Mouse (Mus musculus): ENCODE results near the gene Pamr1. TPM values are rescaled to one million over a fixed set of nuclear protein-coding genes. Genes with fewer than 3 reads are reported as not detected.

Pamr1 gene
- 1.9 and 2.3 TPM in 2 replicates for polyA plus RNA-seq (2012; rRNA removed)

DNA sequence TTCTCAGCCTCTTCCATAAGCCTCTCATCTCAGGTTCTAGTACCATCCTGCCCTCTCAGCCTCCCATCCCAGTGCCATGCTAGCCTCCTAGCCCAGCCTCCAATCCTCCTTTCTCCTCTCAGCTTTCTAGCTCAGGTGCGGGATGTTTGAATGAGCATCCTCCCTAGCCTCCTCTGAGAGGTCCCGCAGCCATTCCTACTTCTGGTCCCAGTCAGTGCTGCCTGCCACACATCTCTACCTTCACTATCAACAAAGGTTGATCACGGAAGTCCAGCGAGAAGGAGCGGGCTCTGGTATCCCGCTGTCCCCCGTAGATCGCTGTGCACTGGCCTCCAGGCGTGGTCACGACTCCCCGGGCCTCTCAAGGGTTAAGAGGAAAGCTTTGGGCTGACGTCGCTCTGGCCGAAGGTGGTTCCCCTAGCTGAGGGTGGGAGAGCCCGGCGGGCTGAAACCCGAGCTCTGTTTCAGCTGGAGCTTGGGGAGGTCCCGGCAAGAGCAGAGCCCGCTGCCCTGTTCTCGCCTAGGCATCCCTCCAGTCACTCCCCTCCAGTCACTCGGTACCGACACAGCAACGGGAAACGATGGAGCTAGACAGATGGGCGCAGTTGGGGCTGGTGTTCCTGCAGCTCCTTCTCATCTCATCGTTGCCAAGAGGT is at the start of gene Pamr1:
Pamr1 (plus strand) TSS at position 402 of the 656 bp plus-strand sequence.
- Histone ChIP-seq H3K36me3 (ENCODE audit: control insufficient read depth, insufficient read depth, low read length) (no peaks in the 10 kb centered on the region), H3K27ac (ENCODE audit: control insufficient read depth, insufficient read depth, low read length) (no peak within 1 kb of the TSS), H3K4me3 (ENCODE audit: control insufficient read depth, insufficient read depth, low read length) (no peak within 1 kb of the TSS), H3K27me3 (ENCODE audit: control insufficient read depth, insufficient read depth, low read length) (no peaks in the 10 kb centered on the region; the same call in 1 of the 2 replicates), H3K4me1 (replicated peaks; ENCODE audit: control insufficient read depth, insufficient read depth, low read length) (no peaks in the 10 kb centered on the region)
- 5% methylated on average over 26 of the region's 26 CpGs for WGBS
- no peak for TF ChIP-seq POLR2A (IDR thresholded peaks at IDR 0.05; ENCODE audit: control insufficient read depth, extremely low read depth, insufficient read depth, low read length, poor library complexity)
- TF ChIP-seq CTCF (IDR thresholded peaks at IDR 0.05; ENCODE audit: borderline replicate concordance, control insufficient read depth, extremely low read depth, insufficient read depth, low read length, poor library complexity) = no peak
- no peak for DNase-seq

DNA sequence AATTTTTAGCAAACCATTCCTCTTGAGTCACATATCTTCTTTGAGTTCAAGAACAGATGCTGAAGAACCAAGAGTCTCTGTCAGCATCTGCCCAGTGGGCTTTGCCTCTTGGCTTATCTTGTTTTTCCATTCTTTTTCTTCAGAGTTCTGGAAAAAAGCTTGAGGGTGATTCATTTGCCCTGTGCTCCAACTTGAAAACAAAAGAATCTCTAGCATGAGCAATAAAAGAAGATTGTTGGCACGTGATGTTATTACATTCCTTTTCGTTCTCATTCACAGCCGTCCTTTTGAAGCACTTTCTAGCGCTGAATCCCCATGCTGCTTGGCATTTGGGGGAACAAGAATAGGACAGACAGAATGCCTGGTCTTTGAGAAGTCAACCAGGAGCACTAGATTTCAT is 42.2 kb upstream of the Pamr1 start:
- Histone ChIP-seq H3K4me3 (ENCODE audit: control insufficient read depth, insufficient read depth, low read length) (no peak overlapping the region), H3K27ac (ENCODE audit: control insufficient read depth, insufficient read depth, low read length) (no peak overlapping the region), H3K27me3 (ENCODE audit: control insufficient read depth, insufficient read depth, low read length) (no peaks in the 10 kb centered on the region), H3K36me3 (ENCODE audit: control insufficient read depth, insufficient read depth, low read length) (no peaks in the 10 kb centered on the region), H3K4me1 (replicated peaks; ENCODE audit: control insufficient read depth, insufficient read depth, low read length) (no peaks in the 10 kb centered on the region)
- DNase-seq = no peak
- no peak for TF ChIP-seq POLR2A (IDR thresholded peaks at IDR 0.05; ENCODE audit: control insufficient read depth, extremely low read depth, insufficient read depth, low read length, poor library complexity)
- no peak for TF ChIP-seq CTCF (IDR thresholded peaks at IDR 0.05; ENCODE audit: borderline replicate concordance, control insufficient read depth, extremely low read depth, insufficient read depth, low read length, poor library complexity)
- WGBS = 66% methylated on average over 4 of the region's 4 CpGs

DNA sequence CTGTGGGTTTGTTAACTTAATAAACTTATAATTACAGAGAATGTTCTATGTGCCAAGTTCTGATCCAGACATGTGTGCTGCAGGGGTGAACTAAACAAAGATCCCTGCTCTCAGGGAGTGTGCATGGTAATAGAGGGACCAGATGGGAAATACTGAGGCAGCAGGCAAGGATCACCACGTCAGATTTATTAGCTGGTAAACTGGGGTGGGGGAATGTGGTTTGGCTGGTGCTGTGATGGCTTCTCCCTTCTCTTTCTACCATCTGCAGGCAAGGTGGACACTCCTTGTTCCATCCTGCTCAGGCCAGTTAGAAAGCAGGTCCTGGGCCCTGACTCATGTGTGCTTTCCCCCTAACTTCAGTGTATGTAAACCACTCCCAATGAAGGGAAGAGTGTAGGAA is 41.7 kb upstream of the Pamr1 start:
- no peak for DNase-seq
- Histone ChIP-seq H3K4me1 (replicated peaks; ENCODE audit: control insufficient read depth, insufficient read depth, low read length) (no peaks in the 10 kb centered on the region), H3K27me3 (ENCODE audit: control insufficient read depth, insufficient read depth, low read length) (no peaks in the 10 kb centered on the region), H3K36me3 (ENCODE audit: control insufficient read depth, insufficient read depth, low read length) (no peaks in the 10 kb centered on the region), H3K27ac (ENCODE audit: control insufficient read depth, insufficient read depth, low read length) (no peak overlapping the region), H3K4me3 (ENCODE audit: control insufficient read depth, insufficient read depth, low read length) (no peak overlapping the region)
- WGBS = 61% methylated on average over 1 of the region's 1 CpGs
- TF ChIP-seq CTCF (IDR thresholded peaks at IDR 0.05; ENCODE audit: borderline replicate concordance, control insufficient read depth, extremely low read depth, insufficient read depth, low read length, poor library complexity) (no peak), POLR2A (IDR thresholded peaks at IDR 0.05; ENCODE audit: control insufficient read depth, extremely low read depth, insufficient read depth, low read length, poor library complexity) (no peak)

DNA sequence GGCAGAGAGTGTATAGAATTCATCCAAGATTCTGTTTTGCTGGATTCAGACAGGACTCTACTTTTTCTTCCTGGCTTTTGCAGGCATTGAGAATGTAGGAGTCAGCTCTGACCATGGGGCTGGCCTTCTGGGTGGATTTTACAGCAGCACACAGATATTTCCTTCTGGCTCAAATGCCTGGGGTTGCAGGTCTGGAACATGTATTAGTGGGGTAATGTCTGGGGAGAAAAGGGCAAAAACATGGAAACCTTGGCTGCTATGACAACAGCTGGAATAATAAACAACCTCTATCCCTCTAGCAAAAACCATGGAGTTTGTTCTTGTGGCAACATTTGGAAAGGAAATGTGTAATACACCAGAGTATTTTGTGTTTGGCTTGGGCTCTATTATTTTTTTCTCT is 29.9 kb upstream of the Pamr1 start:
- DNase-seq = no peak
- no peaks in the 10 kb centered on the region for H3K27me3 ChIP-seq (ENCODE audit: control insufficient read depth, insufficient read depth, low read length)
- no peaks in the 10 kb centered on the region for H3K4me1 ChIP-seq (replicated peaks; ENCODE audit: control insufficient read depth, insufficient read depth, low read length)
- no peak overlapping the region for H3K4me3 ChIP-seq (ENCODE audit: control insufficient read depth, insufficient read depth, low read length)
- no peaks in the 10 kb centered on the region for H3K36me3 ChIP-seq (ENCODE audit: control insufficient read depth, insufficient read depth, low read length)
- no peak for TF ChIP-seq CTCF (IDR thresholded peaks at IDR 0.05; ENCODE audit: borderline replicate concordance, control insufficient read depth, extremely low read depth, insufficient read depth, low read length, poor library complexity)
- no peak for TF ChIP-seq POLR2A (IDR thresholded peaks at IDR 0.05; ENCODE audit: control insufficient read depth, extremely low read depth, insufficient read depth, low read length, poor library complexity)
- no peak overlapping the region for H3K27ac ChIP-seq (ENCODE audit: control insufficient read depth, insufficient read depth, low read length)

DNA sequence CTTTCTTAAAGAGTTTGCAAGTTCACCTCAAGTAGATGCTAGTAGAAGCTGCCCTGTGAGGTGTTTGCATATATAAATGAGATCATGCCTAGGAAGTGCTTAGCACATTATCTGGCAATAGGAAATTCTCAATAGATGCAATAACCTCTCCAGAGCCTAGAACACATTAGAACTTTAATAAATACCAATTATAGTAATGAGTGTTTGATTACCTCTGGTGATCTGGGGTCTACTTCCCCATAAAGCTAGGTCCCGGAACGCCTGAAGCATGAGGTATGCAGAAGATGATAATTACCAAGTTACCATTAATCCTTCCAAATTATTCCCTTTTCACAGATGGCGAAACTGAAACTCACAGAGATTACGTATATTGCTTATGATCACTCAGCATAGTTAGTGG is 22.2 kb upstream of the Pamr1 start:
- H3K4me3 ChIP-seq (ENCODE audit: control insufficient read depth, insufficient read depth, low read length) = no peak overlapping the region
- H3K36me3 ChIP-seq (ENCODE audit: control insufficient read depth, insufficient read depth, low read length) = no peaks in the 10 kb centered on the region
- DNase-seq = no peak
- no peaks in the 10 kb centered on the region for H3K4me1 ChIP-seq (replicated peaks; ENCODE audit: control insufficient read depth, insufficient read depth, low read length)
- H3K27ac ChIP-seq (ENCODE audit: control insufficient read depth, insufficient read depth, low read length) = no peak overlapping the region
- 92% methylated on average over 4 of the region's 4 CpGs for WGBS
- TF ChIP-seq POLR2A (IDR thresholded peaks at IDR 0.05; ENCODE audit: control insufficient read depth, extremely low read depth, insufficient read depth, low read length, poor library complexity) (no peak), CTCF (IDR thresholded peaks at IDR 0.05; ENCODE audit: borderline replicate concordance, control insufficient read depth, extremely low read depth, insufficient read depth, low read length, poor library complexity) (no peak)
- H3K27me3 ChIP-seq (ENCODE audit: control insufficient read depth, insufficient read depth, low read length) = no peaks in the 10 kb centered on the region

DNA sequence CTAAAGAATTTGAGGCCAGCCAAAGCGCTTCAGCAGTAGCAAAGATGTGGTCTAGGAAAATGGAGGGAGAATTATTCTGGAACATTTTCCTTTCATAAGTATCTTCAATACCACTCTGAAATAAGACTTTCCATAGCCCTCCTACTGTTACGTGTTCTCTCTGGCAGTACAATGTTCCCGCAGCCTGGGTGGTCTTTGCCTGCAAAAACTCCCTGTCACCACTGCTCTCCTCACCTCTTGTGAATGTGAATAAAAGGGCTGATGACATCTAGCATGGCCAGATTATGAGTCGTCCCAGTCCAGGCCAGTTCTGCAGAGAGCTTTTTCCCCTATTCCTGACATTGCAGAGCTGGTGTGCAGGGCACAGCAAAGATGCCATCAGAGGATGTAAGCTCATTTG is 16.4 kb upstream of the Pamr1 start:
- H3K4me3 ChIP-seq (ENCODE audit: control insufficient read depth, insufficient read depth, low read length) = no peak overlapping the region
- H3K27ac ChIP-seq (ENCODE audit: control insufficient read depth, insufficient read depth, low read length) = no peak overlapping the region
- 93% methylated on average over 4 of the region's 4 CpGs for WGBS
- H3K36me3 ChIP-seq (ENCODE audit: control insufficient read depth, insufficient read depth, low read length) = no peaks in the 10 kb centered on the region
- H3K4me1 ChIP-seq (replicated peaks; ENCODE audit: control insufficient read depth, insufficient read depth, low read length) = no peaks in the 10 kb centered on the region
- no peaks in the 10 kb centered on the region; the same call in 1 of the 2 replicates for H3K27me3 ChIP-seq (ENCODE audit: control insufficient read depth, insufficient read depth, low read length)
- TF ChIP-seq POLR2A (IDR thresholded peaks at IDR 0.05; ENCODE audit: control insufficient read depth, extremely low read depth, insufficient read depth, low read length, poor library complexity) (no peak), CTCF (IDR thresholded peaks at IDR 0.05; ENCODE audit: borderline replicate concordance, control insufficient read depth, extremely low read depth, insufficient read depth, low read length, poor library complexity) (no peak)
- no peak for DNase-seq

DNA sequence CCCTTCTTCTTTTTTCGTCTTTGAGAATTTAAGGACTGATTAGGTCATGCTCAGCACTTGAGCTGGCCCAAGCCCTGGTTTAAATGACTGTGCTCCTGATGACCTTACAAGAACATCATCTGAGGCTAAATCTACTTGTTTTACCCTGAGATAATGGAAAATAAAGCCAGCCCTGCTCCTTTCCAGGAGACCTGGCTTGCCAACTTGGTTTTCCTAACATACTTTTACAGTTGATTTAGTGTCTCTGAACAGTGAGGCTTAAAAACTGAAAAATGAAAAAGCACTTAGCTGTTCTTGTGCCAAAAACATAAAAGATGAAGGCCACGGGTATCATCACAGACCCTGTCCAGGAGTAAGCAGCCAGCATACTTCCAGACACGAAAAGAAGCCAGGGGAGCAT is 13.0 kb upstream of the Pamr1 start:
- no peak overlapping the region for H3K27ac ChIP-seq (ENCODE audit: control insufficient read depth, insufficient read depth, low read length)
- H3K36me3 ChIP-seq (ENCODE audit: control insufficient read depth, insufficient read depth, low read length) = no peaks in the 10 kb centered on the region
- H3K27me3 ChIP-seq (ENCODE audit: control insufficient read depth, insufficient read depth, low read length) = no peaks in the 10 kb centered on the region; the same call in 1 of the 2 replicates
- no peak for TF ChIP-seq POLR2A (IDR thresholded peaks at IDR 0.05; ENCODE audit: control insufficient read depth, extremely low read depth, insufficient read depth, low read length, poor library complexity)
- TF ChIP-seq CTCF (IDR thresholded peaks at IDR 0.05; ENCODE audit: borderline replicate concordance, control insufficient read depth, extremely low read depth, insufficient read depth, low read length, poor library complexity) = no peak
- H3K4me1 ChIP-seq (replicated peaks; ENCODE audit: control insufficient read depth, insufficient read depth, low read length) = no peaks in the 10 kb centered on the region
- 80% methylated on average over 3 of the region's 3 CpGs for WGBS
- no peak overlapping the region for H3K4me3 ChIP-seq (ENCODE audit: control insufficient read depth, insufficient read depth, low read length)
- DNase-seq = no peak

Measured in thymus, adult 2 months (tissue).